Mouse (Mus musculus) liver, embryonic 12.5 days (tissue): ENCODE data around the gene Ptges3. TPM values are rescaled to one million over a fixed set of nuclear protein-coding genes. Genes with fewer than 3 reads are reported as not detected.
A peak's percentile ranks its signal among the peaks of the same experiment; 100 is the strongest.

Experiments used
- ATAC-seq: fragments of 200-750 bp; cut with Nextera tagmentation; 2 replicates; pipeline ENCODE4 v1.8.0; 2017; ENCODE audit warnings: moderate number of reproducible peaks, mild to moderate bottlenecking, moderate library complexity
- H3K27ac ChIP-seq: fragments of 300-500 bp; sonication (generic); 2 replicates; pipeline ENCODE4 v1.5.1; 2016; ENCODE audit warnings: mild to moderate bottlenecking
- H3K27me3 ChIP-seq: fragments of 300-500 bp; sonication (generic); replicated peaks from 2 replicates; pipeline ENCODE4 v1.6.1; 2016; ENCODE audit warnings: mild to moderate bottlenecking, moderate library complexity
- H3K36me3 ChIP-seq: fragments of 300-500 bp; sonication (generic); 2 replicates; pipeline ENCODE4 v1.6.1; 2016; ENCODE audit warnings: mild to moderate bottlenecking, moderate library complexity
- H3K4me1 ChIP-seq: fragments of 300-500 bp; sonication (generic); 2 replicates; pipeline ENCODE4 v1.6.1; 2016
- H3K4me2 ChIP-seq: fragments of 300-500 bp; sonication (generic); 2 replicates; pipeline ENCODE4 v1.6.1; 2016; ENCODE audit warnings: mild to moderate bottlenecking, moderate library complexity
- H3K4me3 ChIP-seq: fragments of 300-500 bp; sonication (generic); 2 replicates; pipeline ENCODE4 v1.5.1; 2016; ENCODE audit warnings: mild to moderate bottlenecking, moderate library complexity
- H3K9ac ChIP-seq: fragments of 300-500 bp; sonication (generic); 2 replicates; pipeline ENCODE4 v1.6.1; 2016; ENCODE audit warnings: mild to moderate bottlenecking, moderate library complexity
- H3K9me3 ChIP-seq: fragments of 300-500 bp; sonication (generic); replicated peaks from 2 replicates; pipeline ENCODE4 v1.6.1; 2016; ENCODE audit warnings: mild to moderate bottlenecking, moderate library complexity
- WGBS: fragments of 180-500 bp; shearing (Covaris S2); methylation state at CpG from one replicate; pipeline ENCODE4 v1.1.7; 2016; ENCODE audit not compliant: insufficient replicate concordance; 5-methylcytosine and 5-hydroxymethylcytosine counted together
- microRNA counts: library from miRNA; unstranded; fragments of <30 nt; microRNA quantifications from one replicate; lab custom pipeline; 2017
- microRNA-seq: library from miRNA; unstranded; fragments of <30 nt; microRNA quantifications from one replicate; pipeline ENCODE4, GENCODE M21; 2017
- polyA plus RNA-seq: library from polyadenylated mRNA; unstranded; fragments of >200 nt; fragmentation: Nextera tagmentation; extraction: Ambion mirVana; gene quantifications from 2 replicates; pipeline ENCODE4 v1.2.1, GENCODE M21; 2016

The Ptges3 gene
- polyA plus RNA-seq, 1 experiment from 2014 or later, result 407 TPM

GRCm38 (mm10) chr10:128096313-128096692, 37.5 kb downstream of the Ptges3 start:
- no peak for ATAC-seq
- 11% methylated on average over 4 of the region's 4 CpGs for WGBS
- H3K27me3 ChIP-seq, result no peaks in the 10 kb centered on the region
- peak overlapping the region; percentile 95 for H3K27ac ChIP-seq
- H3K36me3 ChIP-seq, result 0 out of 2 replicates have a peak, but pooled peaks cover 4% of the 10 kb centered on the region
- H3K4me2 ChIP-seq, result peak overlapping the region; percentile 97
- H3K9me3 ChIP-seq, result no peaks in the 10 kb centered on the region
- H3K4me1 ChIP-seq, result peaks cover 60% of the 10 kb centered on the region
- peak overlapping the region; percentile 96; the same call in 1 of the 2 replicates for H3K9ac ChIP-seq
- peak overlapping the region; percentile 98 for H3K4me3 ChIP-seq

GRCm38 (mm10) chr10:128096693-128097586, 38.2 kb downstream of the Ptges3 start:
- peak overlapping the region; percentile 96 for H3K9ac ChIP-seq
- no peaks in the 10 kb centered on the region for H3K9me3 ChIP-seq
- H3K4me2 ChIP-seq, result peak overlapping the region; percentile 97
- peaks cover 4% of the 10 kb centered on the region; the same call in 1 of the 2 replicates for H3K36me3 ChIP-seq
- peaks cover 58% of the 10 kb centered on the region for H3K4me1 ChIP-seq
- peak overlapping the region; percentile 95 for H3K27ac ChIP-seq
- H3K4me3 ChIP-seq, result peak overlapping the region; percentile 98
- WGBS, result under 1% methylated on average over 85 of the region's 86 CpGs
- no peaks in the 10 kb centered on the region for H3K27me3 ChIP-seq
- peak; percentile 60 for ATAC-seq

DNA sequence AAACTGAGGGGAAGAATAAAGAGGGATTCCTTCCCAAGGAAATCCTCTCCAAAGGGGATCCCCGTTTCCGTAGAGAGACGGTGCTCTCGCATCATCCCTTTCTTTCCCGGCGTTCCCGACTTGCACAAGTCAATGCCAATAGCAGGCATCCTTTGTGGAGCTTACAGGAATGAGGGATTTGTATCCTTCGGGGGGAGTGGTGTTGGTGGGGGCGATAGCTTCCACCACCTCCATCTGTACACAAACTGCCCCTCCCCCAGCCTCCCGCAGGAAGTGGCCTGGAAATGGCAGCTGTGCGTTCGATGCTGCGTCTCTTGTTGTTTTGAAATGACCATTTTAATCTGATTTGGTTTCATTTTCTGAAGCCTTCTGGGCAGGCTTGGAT, 38.8 kb downstream of the Ptges3 start:
- H3K27ac ChIP-seq, result peak overlapping the region; percentile 95
- no peak for ATAC-seq
- H3K27me3 ChIP-seq, result no peaks in the 10 kb centered on the region
- peaks cover 54% of the 10 kb centered on the region for H3K4me1 ChIP-seq
- H3K9me3 ChIP-seq, result no peaks in the 10 kb centered on the region
- H3K9ac ChIP-seq, result peak overlapping the region; percentile 96
- peak overlapping the region; percentile 97 for H3K4me2 ChIP-seq
- H3K4me3 ChIP-seq, result peak overlapping the region; percentile 98
- WGBS, result 0% methylated on average over 13 of the region's 13 CpGs
- H3K36me3 ChIP-seq, result peaks cover 4% of the 10 kb centered on the region; the same call in 1 of the 2 replicates

- Histone ChIP-seq H3K9me3 (no peaks in the 10 kb centered on the region), H3K27ac (no peak overlapping the region), H3K9ac (no peak overlapping the region), H3K36me3 (peaks cover 68% of the 10 kb centered on the region), H3K4me3 (no peak overlapping the region), H3K4me2 (no peak overlapping the region), H3K4me1 (no peaks in the 10 kb centered on the region), H3K27me3 (no peaks in the 10 kb centered on the region)
- ATAC-seq, result no peak
- WGBS, result 83% methylated on average over 4 of the region's 4 CpGs
Observed at GRCm38 (mm10) chr10:128110103-128110761, 51.5 kb downstream of the Ptges3 start.

GRCm38 (mm10) chr10:128111227-128111626, 52.5 kb downstream of the Ptges3 start:
- Histone ChIP-seq H3K4me3 (no peak overlapping the region), H3K4me2 (no peak overlapping the region), H3K4me1 (no peaks in the 10 kb centered on the region), H3K9ac (no peak overlapping the region), H3K27me3 (no peaks in the 10 kb centered on the region), H3K9me3 (no peaks in the 10 kb centered on the region), H3K36me3 (peaks cover 78% of the 10 kb centered on the region), H3K27ac (no peak overlapping the region)
- ATAC-seq, result no peak

DNA sequence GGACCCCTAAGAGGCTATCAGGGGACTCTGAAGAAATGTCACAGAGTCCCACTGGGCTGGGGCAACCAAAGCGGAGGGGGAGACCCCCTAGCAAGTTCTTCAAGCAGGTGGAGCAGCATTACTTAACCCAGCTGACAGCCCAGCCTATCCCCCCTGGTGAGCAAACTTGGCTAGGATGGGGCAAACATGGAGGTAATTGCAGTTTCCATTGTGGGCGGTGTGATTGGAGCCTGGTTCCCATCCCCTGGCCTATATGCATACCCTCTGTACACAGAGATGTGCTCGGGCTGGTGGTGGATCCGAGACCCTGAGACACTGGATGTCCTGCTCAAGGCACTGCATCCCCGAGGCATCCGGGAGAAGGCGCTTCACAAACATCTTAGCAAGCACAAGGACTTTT, 65.1 kb downstream of the Ptges3 start:
- Histone ChIP-seq H3K4me1 (no peaks in the 10 kb centered on the region), H3K4me3 (no peak overlapping the region), H3K9me3 (no peaks in the 10 kb centered on the region), H3K4me2 (no peak overlapping the region), H3K27ac (no peak overlapping the region), H3K36me3 (peaks cover 98% of the 10 kb centered on the region), H3K9ac (no peak overlapping the region), H3K27me3 (no peaks in the 10 kb centered on the region)
- WGBS, result 85% methylated on average over 7 of the region's 7 CpGs
- ATAC-seq, result no peak

DNA sequence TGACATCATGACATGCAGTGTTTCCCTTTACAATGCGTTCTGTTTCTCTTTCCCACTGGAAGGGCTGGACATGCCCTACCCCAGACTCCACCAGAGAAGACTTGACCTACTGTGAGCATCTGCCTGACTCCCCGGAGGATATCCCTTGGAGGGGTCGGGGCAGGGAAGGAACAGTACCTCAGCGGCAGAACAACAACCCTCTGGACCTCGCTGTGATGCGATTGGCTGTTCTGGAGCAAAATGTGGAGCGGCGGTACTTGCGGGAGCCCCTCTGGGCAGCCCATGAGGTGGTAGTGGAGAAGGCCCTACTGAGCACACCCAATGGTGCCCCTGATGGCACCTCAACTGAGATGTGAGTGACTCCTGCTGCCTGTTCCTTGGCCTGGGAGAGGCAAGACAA, 66.1 kb downstream of the Ptges3 start:
- H3K9ac ChIP-seq, result no peak overlapping the region
- no peaks in the 10 kb centered on the region for H3K4me1 ChIP-seq
- 87% methylated on average over 9 of the region's 9 CpGs for WGBS
- ATAC-seq, result peak; percentile 11; the same call in 1 of the 2 replicates
- no peaks in the 10 kb centered on the region for H3K9me3 ChIP-seq
- no peak overlapping the region for H3K4me3 ChIP-seq
- no peak overlapping the region for H3K4me2 ChIP-seq
- no peak overlapping the region for H3K27ac ChIP-seq
- H3K27me3 ChIP-seq, result no peaks in the 10 kb centered on the region
- H3K36me3 ChIP-seq, result peaks cover 96% of the 10 kb centered on the region

DNA sequence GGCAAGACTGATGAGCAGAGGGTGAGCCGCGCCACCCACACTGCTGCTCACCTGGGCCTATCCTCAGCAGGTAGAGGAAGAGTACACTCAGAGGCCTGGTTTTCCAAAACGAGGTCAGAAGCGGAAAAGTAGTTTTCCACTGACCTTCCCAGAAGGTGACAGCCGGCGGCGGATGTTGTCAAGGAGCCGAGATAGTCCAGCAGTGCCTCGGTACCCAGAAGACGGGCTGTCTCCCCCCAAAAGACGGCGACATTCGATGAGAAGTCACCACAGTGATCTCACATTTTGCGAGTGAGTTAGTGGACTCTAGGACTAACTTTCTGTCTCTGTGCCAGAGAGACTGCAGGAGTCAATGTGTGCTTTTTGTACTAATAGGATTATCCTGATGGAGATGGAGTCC, 67.2 kb downstream of the Ptges3 start:
- Histone ChIP-seq H3K4me2 (no peak overlapping the region), H3K27ac (no peak overlapping the region), H3K27me3 (no peaks in the 10 kb centered on the region), H3K9me3 (no peaks in the 10 kb centered on the region), H3K9ac (no peak overlapping the region), H3K4me3 (no peak overlapping the region), H3K4me1 (no peaks in the 10 kb centered on the region), H3K36me3 (peaks cover 93% of the 10 kb centered on the region)
- 89% methylated on average over 14 of the region's 14 CpGs for whole genome bisulfite sequencing
- ATAC-seq, result no peak

MicroRNA genes within 50 kb of the gene (microRNA counts, 519-probe panel; counts per million panel counts)
- microRNA mmu-miR-677 (lab: Ali Mortazavi, UCI), result 582 counts per million, percentile 70 among the panel's probes with 10 or more counts

Small RNAs within 50 kb of the gene (microRNA-seq; reads per million reads assigned to microRNA genes)
- gene Mir677, result 48.1 reads per million, percentile 41 among the genes with 10 or more reads in this experiment

Other genes starting within 250 kb of the Ptges3 start
- gene Rdh19, start 209.0 kb upstream of the Ptges3 start, polyA plus RNA-seq, result not detected in 2 replicates
- not detected in 2 replicates for gene Rdh16f2, start 192.5 kb upstream of the Ptges3 start, polyA plus RNA-seq
- gene Rdh7, start 170.1 kb upstream of the Ptges3 start, polyA plus RNA-seq, result 0.07 TPM in 1 of 2 replicates, not detected in the other
- not detected in 2 replicates for gene Sdr9c7, start 160.4 kb upstream of the Ptges3 start, polyA plus RNA-seq
- 0.17 TPM in 1 of 2 replicates, not detected in the other for gene Hsd17b6, start 51.3 kb upstream of the Ptges3 start, polyA plus RNA-seq
- 88.9 and 93.3 TPM in 2 replicates for gene Prim1, start 43.8 kb upstream of the Ptges3 start, polyA plus RNA-seq
- 666 and 682 TPM in 2 replicates for gene Naca, start 23.4 kb upstream of the Ptges3 start, polyA plus RNA-seq
- gene Atp5b, start 24.3 kb downstream of the Ptges3 start, polyA plus RNA-seq, result 2,130 and 2,180 TPM in 2 replicates
- 8.0 and 8.6 TPM in 2 replicates for gene Baz2a, start 32.6 kb downstream of the Ptges3 start, polyA plus RNA-seq
- 8.7 and 10.1 TPM in 2 replicates for gene Rbms2, start 121.3 kb downstream of the Ptges3 start, polyA plus RNA-seq
- 1.8 and 2.8 TPM in 2 replicates for gene Gls2, start 135.5 kb downstream of the Ptges3 start, polyA plus RNA-seq
- gene Spryd4, start 152.9 kb downstream of the Ptges3 start, polyA plus RNA-seq, result 24.1 and 25.1 TPM in 2 replicates
- gene Mip, start 166.9 kb downstream of the Ptges3 start, polyA plus RNA-seq, result not detected in 2 replicates
- gene Timeless, start 173.1 kb downstream of the Ptges3 start, polyA plus RNA-seq, result 45.2 and 46.5 TPM in 2 replicates
- gene Apon, start 195.1 kb downstream of the Ptges3 start, polyA plus RNA-seq, result 0.31 and 0.51 TPM in 2 replicates
- gene Apof, start 209.7 kb downstream of the Ptges3 start, polyA plus RNA-seq, result 27.2 and 28.2 TPM in 2 replicates
- gene Stat2, start 211.6 kb downstream of the Ptges3 start, polyA plus RNA-seq, result 8.4 and 8.8 TPM in 2 replicates
- not detected in 2 replicates for gene Il23a, start 239.8 kb downstream of the Ptges3 start, polyA plus RNA-seq
- gene Pan2, start 244.4 kb downstream of the Ptges3 start, polyA plus RNA-seq, result 17.9 and 18.3 TPM in 2 replicates